Mouse (Mus musculus): ENCODE data around the gene Npm1. TPM values are rescaled to one million over a fixed set of nuclear protein-coding genes. Genes with fewer than 3 reads are reported as not detected.
A peak's percentile ranks its signal among the peaks of the same experiment; 100 is the strongest.

The Npm1 gene
- polyA plus RNA-seq, 1 experiment from 2014 or later, result 1,033 TPM

DNA sequence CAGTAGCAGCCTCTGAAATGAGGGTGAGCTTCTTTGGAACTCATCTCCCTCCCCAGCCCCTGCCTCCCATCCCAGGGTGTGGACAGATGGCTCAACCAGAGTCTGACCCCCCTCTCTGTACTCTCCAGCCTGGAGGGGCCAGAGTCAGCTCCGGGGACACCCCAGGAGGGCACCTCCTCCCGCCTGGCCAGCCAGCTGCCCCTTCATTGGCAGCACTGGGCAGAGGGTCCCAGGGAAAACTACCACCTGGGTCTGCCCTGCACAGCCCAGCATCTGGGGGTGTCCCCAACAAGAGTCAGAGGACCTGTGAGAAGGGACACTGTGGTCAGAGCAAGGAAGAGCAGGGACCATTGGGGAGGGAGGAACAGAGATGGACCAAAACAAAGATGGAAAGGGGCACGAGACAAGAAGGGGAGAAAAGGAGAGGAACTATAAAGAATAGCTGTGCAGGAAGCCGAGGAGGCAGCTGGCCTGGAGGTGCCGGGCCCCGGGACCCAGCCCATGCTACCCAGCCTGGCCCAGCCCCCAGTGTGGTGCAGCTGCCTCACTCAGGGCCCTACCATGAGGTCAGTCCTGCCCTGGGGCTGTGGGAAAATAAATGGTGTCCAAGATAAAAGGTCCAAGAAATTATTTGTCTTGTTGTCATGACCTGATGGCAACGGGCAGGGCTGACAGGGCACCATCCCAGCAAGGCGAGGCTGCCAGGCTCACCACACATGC, 30.2 kb downstream of the Npm1 start:
- Histone ChIP-seq H3K4me1 (peaks cover 9% of the 10 kb centered on the region; the same call in 1 of the 2 replicates), H3K4me3 (no peak overlapping the region), H3K36me3 (no peaks in the 10 kb centered on the region), H3K27me3 (ENCODE audit: insufficient read depth, poor library complexity, severe bottlenecking) (peaks cover 43% of the 10 kb centered on the region), H3K9me3 (no peaks in the 10 kb centered on the region), H3K27ac (no peak overlapping the region)
- no peak for DNase-seq (ENCODE audit: low spot score)
- 68% methylated on average over 8 of the region's 8 CpGs for WGBS

DNA sequence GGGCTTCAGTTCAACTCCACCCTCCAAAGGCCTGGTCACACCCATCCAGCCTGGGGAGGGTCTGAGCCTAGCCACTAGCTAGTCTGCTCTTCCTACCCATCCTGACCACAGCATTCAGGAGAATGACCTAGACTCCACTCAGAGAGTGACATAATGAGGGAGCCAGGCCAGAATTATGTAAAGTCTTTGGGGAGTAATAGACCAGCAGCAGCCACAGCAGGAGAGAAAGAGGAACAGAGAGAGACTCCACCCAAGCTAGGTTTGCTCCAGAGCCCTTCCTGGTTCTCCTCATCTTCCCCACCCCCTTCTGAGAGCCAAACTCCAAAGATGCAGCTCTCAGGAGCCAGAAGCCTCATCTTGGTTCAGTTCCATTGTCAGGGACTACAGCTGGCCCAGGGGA, 35.9 kb downstream of the Npm1 start:
- H3K4me3 ChIP-seq, result no peak overlapping the region
- peaks cover 11% of the 10 kb centered on the region; the same call in 1 of the 2 replicates for H3K4me1 ChIP-seq
- no peak overlapping the region for H3K27ac ChIP-seq
- no peak for DNase-seq (ENCODE audit: low spot score)
- peaks cover 33% of the 10 kb centered on the region; the same call in 1 of the 2 replicates for H3K27me3 ChIP-seq (ENCODE audit: insufficient read depth, poor library complexity, severe bottlenecking)
- no peaks in the 10 kb centered on the region for H3K9me3 ChIP-seq
- no peaks in the 10 kb centered on the region for H3K36me3 ChIP-seq

DNA sequence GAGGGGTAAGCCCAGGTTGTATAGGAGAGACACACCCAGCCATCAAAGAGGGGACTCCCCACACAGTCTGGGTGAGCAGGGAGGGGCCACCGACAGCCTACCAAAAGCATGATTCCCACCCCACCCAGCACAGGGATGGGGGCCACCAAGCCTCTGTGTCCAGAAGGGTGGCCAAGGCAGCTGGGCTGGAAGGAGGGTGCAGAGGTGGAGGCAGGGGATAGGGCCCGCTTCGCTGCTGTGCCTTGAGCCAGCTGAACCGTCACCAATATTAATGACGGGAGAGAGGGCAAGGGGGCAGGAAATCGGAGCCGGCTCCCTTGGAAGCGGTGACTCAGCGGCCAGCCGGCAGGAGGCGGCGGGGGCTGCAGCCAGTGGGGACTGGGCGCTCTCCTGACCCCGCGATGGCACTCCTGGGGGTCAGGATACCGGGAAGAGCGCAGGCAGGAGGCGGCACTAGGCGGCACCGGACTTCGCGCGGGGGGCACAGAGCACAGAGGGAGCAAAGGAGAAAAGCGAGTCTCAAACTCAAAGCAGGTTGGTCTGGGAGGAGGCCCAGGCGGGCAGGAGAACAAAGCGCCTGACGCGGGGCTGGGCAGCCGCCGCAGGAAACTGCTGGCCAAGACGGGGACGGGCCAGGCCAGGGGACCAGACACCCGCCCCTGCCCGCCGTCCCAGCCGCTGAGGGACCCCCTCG, 40.3 kb downstream of the Npm1 start:
- 2% methylated on average over 37 of the region's 37 CpGs for WGBS
- H3K9me3 ChIP-seq, result no peaks in the 10 kb centered on the region
- DNase-seq (ENCODE audit: low spot score), result peak; percentile 84
- H3K27ac ChIP-seq, result peak overlapping the region; percentile 80
- peaks cover 9% of the 10 kb centered on the region; the same call in 1 of the 2 replicates for H3K4me1 ChIP-seq
- peak overlapping the region; percentile 55 for H3K4me3 ChIP-seq
- no peaks in the 10 kb centered on the region for H3K36me3 ChIP-seq
- peaks cover 58% of the 10 kb centered on the region for H3K27me3 ChIP-seq (ENCODE audit: insufficient read depth, poor library complexity, severe bottlenecking)

DNA sequence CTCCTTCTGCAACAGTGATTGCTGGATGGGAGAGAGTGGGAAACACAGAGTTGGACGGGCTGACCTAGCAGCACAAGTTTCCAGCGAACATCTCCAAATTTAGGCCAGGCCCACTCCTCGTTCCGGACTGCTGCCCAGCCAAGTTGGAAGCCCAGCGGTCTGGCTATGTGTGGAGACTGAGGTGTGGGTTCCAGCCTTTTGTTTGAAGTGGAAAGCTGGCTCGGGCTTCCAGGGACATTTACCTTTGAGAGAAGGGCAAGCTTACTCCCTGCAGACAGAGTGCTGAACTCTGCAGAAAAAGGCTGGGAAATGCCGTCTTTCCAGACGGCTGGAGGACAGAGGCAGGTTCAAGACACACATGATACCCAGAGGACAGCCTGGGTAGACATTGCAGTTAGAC, 43.5 kb downstream of the Npm1 start:
- peaks cover 9% of the 10 kb centered on the region; the same call in 1 of the 2 replicates for H3K4me1 ChIP-seq
- DNase-seq (ENCODE audit: low spot score), result no peak
- H3K27me3 ChIP-seq (ENCODE audit: insufficient read depth, poor library complexity, severe bottlenecking), result peaks cover 63% of the 10 kb centered on the region
- no peaks in the 10 kb centered on the region for H3K9me3 ChIP-seq
- WGBS, result 75% methylated on average over 8 of the region's 8 CpGs
- H3K27ac ChIP-seq, result no peak overlapping the region
- H3K4me3 ChIP-seq, result no peak overlapping the region
- no peaks in the 10 kb centered on the region for H3K36me3 ChIP-seq

DNA sequence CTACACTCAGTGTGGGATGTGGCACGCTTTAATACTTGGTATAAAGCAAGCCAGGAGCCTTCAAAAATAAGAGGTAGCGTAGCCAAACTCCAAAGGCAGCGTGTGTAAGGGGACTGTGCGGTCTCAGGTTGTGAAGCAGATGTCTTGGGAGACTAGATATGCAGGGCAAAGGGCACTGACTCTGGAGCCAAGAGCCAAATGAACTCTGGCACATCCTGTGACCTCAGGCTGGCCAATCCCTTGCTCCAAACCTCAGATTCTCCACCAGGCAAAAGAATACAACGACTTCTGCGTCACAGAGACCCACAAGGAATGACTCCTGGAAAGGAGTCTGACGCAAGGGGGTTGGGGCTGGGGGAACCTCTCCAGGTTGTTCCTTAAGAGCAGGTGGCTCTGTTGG, 43.9 kb downstream of the Npm1 start:
- no peak overlapping the region for H3K4me3 ChIP-seq
- no peak overlapping the region for H3K27ac ChIP-seq
- 73% methylated on average over 7 of the region's 7 CpGs for WGBS
- no peak for DNase-seq (ENCODE audit: low spot score)
- H3K9me3 ChIP-seq, result no peaks in the 10 kb centered on the region
- H3K4me1 ChIP-seq, result peaks cover 9% of the 10 kb centered on the region; the same call in 1 of the 2 replicates
- no peaks in the 10 kb centered on the region for H3K36me3 ChIP-seq
- H3K27me3 ChIP-seq (ENCODE audit: insufficient read depth, poor library complexity, severe bottlenecking), result peaks cover 59% of the 10 kb centered on the region

DNA sequence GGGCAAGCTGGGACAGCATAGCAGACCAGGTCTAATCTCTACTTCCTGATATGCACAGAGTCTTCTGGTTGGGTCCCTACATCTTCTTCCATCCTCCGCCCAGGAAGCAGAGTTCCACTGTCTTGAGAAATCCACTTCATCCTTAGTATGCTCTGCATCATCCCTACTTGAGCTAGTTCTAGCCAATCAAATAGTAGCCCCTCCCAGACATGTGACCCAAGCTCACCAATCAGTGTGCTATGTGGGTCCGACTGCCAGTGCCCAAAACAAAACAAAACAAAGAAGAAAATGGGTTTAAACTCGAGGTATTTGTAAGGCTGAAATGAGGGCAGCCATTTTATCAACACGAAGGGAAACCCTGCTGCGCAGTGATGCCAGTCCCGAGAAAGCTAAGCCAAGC, 44.5 kb downstream of the Npm1 start:
- Histone ChIP-seq H3K27me3 (ENCODE audit: insufficient read depth, poor library complexity, severe bottlenecking) (peaks cover 56% of the 10 kb centered on the region), H3K4me1 (peaks cover 9% of the 10 kb centered on the region; the same call in 1 of the 2 replicates), H3K27ac (no peak overlapping the region), H3K36me3 (no peaks in the 10 kb centered on the region), H3K9me3 (no peaks in the 10 kb centered on the region), H3K4me3 (no peak overlapping the region)
- no peak for DNase-seq (ENCODE audit: low spot score)
- WGBS, result 50% methylated on average over 6 of the region's 6 CpGs

DNA sequence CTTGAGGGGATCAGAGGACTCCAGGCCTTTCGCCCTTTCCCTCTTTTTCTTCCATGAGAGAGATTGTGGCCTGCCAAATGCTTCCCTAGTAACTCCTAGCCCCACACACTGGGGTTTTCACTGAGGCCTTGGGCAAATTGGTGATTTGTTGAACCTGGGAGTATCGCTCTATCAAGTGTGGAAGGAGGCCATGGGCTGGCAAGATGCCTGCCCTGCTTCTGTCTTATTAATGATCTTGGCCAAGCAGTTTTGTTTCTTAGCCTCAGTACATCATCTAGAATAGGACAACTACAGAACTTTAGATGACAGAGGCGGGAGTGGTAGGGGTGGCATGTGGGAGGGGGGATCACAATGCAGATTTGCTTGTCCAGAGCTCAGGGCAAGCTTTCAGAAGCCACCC, 47.2 kb downstream of the Npm1 start:
- WGBS, result 77% methylated on average over 3 of the region's 3 CpGs
- DNase-seq (ENCODE audit: low spot score), result no peak
- H3K27ac ChIP-seq, result no peak overlapping the region
- no peaks in the 10 kb centered on the region for H3K9me3 ChIP-seq
- peaks cover 35% of the 10 kb centered on the region for H3K27me3 ChIP-seq (ENCODE audit: insufficient read depth, poor library complexity, severe bottlenecking)
- H3K36me3 ChIP-seq, result no peaks in the 10 kb centered on the region
- no peaks in the 10 kb centered on the region for H3K4me1 ChIP-seq
- no peak overlapping the region for H3K4me3 ChIP-seq

DNA sequence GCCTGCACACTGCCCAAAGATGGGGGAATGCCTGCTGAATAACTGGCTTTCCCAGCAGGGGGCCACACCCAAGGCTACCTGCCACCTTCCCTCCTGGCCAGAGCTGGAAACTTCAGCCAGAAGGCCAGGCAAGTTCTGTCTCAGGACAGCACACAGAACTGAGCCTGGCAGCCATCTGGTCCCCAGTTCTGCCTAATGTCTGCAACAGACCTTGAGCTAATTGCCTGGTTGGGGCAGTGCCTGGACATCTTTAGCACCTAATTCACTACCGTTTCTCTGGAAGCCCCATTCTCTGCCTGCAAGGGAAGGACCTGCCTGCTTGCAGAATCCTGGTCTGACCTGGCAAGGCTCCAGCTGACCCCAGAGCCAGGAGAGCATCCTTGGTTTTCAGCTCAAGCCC, 50.6 kb downstream of the Npm1 start:
- Histone ChIP-seq H3K27ac (no peak overlapping the region), H3K4me3 (no peak overlapping the region), H3K4me1 (no peaks in the 10 kb centered on the region), H3K36me3 (no peaks in the 10 kb centered on the region), H3K9me3 (no peaks in the 10 kb centered on the region), H3K27me3 (ENCODE audit: insufficient read depth, poor library complexity, severe bottlenecking) (peaks cover 36% of the 10 kb centered on the region)
- WGBS, result 35% methylated on average over 1 of the region's 1 CpGs
- DNase-seq (ENCODE audit: low spot score), result no peak

DNA sequence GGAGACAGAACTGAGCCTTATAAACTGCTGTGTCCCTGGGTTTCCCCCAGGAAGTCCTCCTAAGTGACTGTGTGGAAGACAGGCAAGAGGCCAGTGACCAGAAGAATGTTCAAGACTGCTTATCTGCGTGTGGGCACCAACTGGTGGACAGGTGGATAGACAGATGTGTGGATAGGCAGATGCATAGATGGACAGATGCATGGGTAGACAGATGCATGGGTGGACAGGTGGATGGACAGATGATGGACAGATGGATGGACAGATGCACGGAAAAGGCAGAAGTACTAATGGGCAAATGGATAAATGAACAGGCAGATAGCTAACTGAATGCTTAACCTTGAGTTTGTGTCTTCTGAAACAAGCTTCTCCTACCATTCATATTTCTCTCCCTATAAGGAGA, 52.9 kb downstream of the Npm1 start:
- no peak overlapping the region for H3K4me3 ChIP-seq
- peaks cover 33% of the 10 kb centered on the region for H3K27me3 ChIP-seq (ENCODE audit: insufficient read depth, poor library complexity, severe bottlenecking)
- no peak for DNase-seq (ENCODE audit: low spot score)
- WGBS, result 71% methylated on average over 2 of the region's 2 CpGs
- no peaks in the 10 kb centered on the region for H3K4me1 ChIP-seq
- no peak overlapping the region for H3K27ac ChIP-seq
- no peaks in the 10 kb centered on the region for H3K36me3 ChIP-seq
- H3K9me3 ChIP-seq, result no peaks in the 10 kb centered on the region

DNA sequence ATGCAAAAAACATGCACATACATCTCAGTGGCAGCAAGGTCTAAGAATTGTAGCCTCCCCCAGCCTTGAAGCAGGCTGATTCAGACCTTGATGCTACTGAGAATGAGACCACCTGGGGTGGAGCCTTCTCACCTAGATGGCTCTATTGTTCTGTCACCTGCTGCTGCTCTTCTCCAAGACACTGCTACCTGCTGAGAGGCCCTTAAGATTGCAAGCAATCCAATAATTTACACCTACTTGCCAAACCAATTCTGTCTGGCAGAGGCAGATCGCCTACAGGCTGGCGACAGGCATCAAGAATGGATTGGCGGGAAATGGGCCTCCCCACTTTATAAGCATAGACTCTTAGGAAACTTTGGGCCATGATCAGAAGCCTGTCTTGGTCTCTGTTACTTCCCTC, 55.5 kb downstream of the Npm1 start:
- H3K27me3 ChIP-seq (ENCODE audit: insufficient read depth, poor library complexity, severe bottlenecking), result peaks cover 19% of the 10 kb centered on the region
- DNase-seq (ENCODE audit: low spot score), result no peak
- whole genome bisulfite sequencing, result 29% methylated on average over 3 of the region's 3 CpGs
- no peaks in the 10 kb centered on the region for H3K9me3 ChIP-seq
- no peaks in the 10 kb centered on the region for H3K36me3 ChIP-seq
- no peak overlapping the region for H3K4me3 ChIP-seq
- no peak overlapping the region for H3K27ac ChIP-seq
- no peaks in the 10 kb centered on the region for H3K4me1 ChIP-seq

DNA sequence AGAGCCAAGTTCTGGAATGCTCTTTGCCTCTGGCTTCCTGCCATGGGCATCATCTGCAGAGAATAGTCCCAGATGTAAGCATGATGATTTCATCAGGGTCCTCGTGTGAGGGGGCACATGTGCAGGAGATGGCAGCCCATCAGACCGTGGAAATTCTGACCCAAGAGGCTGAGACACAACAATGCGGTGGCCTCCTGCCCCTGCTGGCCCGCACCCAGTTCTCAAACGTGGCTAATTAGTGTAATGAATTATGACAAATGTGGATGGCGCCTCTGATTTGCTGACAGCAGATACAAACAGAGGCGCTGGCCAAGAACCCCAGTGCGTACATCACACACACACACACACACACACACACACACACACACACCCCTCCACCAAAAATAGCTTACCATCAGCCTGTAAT, 58.1 kb downstream of the Npm1 start:
- WGBS, result 77% methylated on average over 8 of the region's 8 CpGs
- no peak for DNase-seq (ENCODE audit: low spot score)
- H3K27ac ChIP-seq, result no peak overlapping the region
- H3K4me3 ChIP-seq, result no peak overlapping the region
- H3K4me1 ChIP-seq, result peaks cover 6% of the 10 kb centered on the region
- peaks cover 23% of the 10 kb centered on the region for H3K27me3 ChIP-seq (ENCODE audit: insufficient read depth, poor library complexity, severe bottlenecking)
- H3K9me3 ChIP-seq, result no peaks in the 10 kb centered on the region
- no peaks in the 10 kb centered on the region for H3K36me3 ChIP-seq

DNA sequence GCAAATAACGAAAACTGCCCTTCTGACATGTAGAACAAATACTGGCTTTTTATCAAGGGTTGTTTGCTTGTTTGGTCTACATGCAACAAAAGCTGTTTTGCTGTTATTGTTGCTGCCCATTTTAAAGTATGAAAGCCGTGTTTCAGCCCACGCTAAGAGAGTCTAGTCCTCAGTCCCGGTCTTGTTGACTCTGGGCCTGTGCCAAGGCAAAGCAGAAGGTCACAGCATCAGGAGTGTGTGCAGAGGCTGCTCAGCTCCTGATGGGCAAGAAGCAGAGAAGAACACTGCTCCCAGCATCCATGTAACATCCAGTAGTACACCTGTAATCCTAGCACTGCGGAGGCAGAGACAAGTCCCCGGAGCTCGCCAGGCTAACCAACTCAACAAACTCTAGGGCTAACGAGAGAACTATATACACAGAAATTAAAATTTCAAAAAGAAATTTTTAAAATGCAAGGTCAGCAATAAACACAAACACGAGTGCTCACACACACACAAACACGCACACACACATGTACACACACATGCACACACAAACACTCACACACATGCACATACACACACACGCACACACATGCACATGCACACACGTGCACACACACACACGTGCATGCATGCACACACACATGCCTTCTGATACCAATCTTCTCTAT, 59.6 kb downstream of the Npm1 start:
- H3K27me3 ChIP-seq (ENCODE audit: insufficient read depth, poor library complexity, severe bottlenecking), result peaks cover 20% of the 10 kb centered on the region
- H3K36me3 ChIP-seq, result no peaks in the 10 kb centered on the region
- no peak overlapping the region for H3K4me3 ChIP-seq
- 82% methylated on average over 13 of the region's 13 CpGs for WGBS
- H3K9me3 ChIP-seq, result no peaks in the 10 kb centered on the region
- peaks cover 10% of the 10 kb centered on the region for H3K4me1 ChIP-seq
- DNase-seq (ENCODE audit: low spot score), result no peak
- no peak overlapping the region for H3K27ac ChIP-seq

All from heart, embryonic 10.5 days (tissue).